Mouse (Mus musculus): ENCODE data around the gene Olfr1191-ps1. TPM values are rescaled to one million over a fixed set of nuclear protein-coding genes. Genes with fewer than 3 reads are reported as not detected.

Gene Olfr1191-ps1
- not detected for polyA plus RNA-seq (2014; fragmentation: Illumina TruSeq; extraction: RNeasy Lipid Tissue Mini Kit (QIAGEN cat#74804); ENCODE audit: low read depth, low replicate concordance)

GRCm38 (mm10) chr2:88640242-88640641 is at the start of gene Olfr1191-ps1:
TSS of gene Olfr1191-ps1 (plus strand) at chr2:88640542.

DNA sequence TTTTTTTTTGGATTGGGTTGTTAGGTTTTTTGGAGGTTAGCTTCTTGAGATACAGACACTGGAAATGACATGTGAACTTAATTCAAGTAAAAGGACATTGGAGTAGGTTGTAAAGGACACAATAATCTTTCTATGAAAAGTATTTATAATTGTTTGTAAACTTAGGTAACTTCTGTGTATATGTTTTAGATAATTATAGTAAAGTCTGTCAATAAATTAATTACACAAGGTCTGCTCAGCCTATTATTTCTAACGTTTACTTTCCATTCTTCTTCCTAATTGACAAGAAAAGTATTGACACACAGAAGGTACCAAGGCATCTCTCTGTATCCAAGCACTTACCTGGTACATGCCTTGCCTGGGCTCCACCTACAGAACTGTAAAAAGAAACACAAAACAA is 7.9 kb downstream of the Olfr1191-ps1 start, which contains the start of gene Olfr1192-ps1:
TSS of gene Olfr1192-ps1 (plus strand) at position 301 of the 400 bp plus-strand sequence.

DNA sequence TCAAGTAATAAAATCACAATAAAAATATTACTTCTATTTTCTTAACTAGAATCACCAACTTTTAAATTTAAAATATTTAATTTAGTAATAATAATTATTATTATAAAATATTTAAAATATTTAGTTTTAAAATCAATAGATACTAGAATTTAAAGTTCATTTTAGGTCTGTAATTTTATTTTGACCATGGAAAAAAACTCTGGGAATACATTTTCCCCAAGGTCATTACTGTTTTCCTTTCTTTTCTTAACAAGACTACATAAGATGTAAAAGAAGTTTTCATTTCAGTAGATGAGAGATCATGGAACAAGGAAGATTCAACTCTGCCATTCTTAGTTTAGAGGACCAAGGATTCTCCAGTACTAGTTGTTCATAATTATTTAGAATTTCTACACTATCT is 35.0 kb downstream of the Olfr1191-ps1 start, which contains the start of gene Olfr1193:
TSS of gene Olfr1193 (plus strand) at position 301 of the 400 bp plus-strand sequence.

GRCm38 (mm10) chr2:88689087-88689486 is 48.7 kb downstream of the Olfr1191-ps1 start, which contains the start of gene Olfr1195:
TSS of gene Olfr1195 (minus strand) at chr2:88689187.

Other genes with a start within 250 kb of the Olfr1191-ps1 start
- gene Olfr1179, start 234.1 kb upstream of the Olfr1191-ps1 start, polyA plus RNA-seq (2014; fragmentation: Illumina TruSeq; extraction: RNeasy Lipid Tissue Mini Kit (QIAGEN cat#74804); ENCODE audit: low read depth, low replicate concordance) = not detected
- gene Olfr1180, start 221.4 kb upstream of the Olfr1191-ps1 start, polyA plus RNA-seq (2014; fragmentation: Illumina TruSeq; extraction: RNeasy Lipid Tissue Mini Kit (QIAGEN cat#74804); ENCODE audit: low read depth, low replicate concordance) = not detected
- gene Olfr1181, start 214.4 kb upstream of the Olfr1191-ps1 start, polyA plus RNA-seq (2014; fragmentation: Illumina TruSeq; extraction: RNeasy Lipid Tissue Mini Kit (QIAGEN cat#74804); ENCODE audit: low read depth, low replicate concordance) = not detected
- gene Gm13757, start 191.4 kb upstream of the Olfr1191-ps1 start, polyA plus RNA-seq (2014; fragmentation: Illumina TruSeq; extraction: RNeasy Lipid Tissue Mini Kit (QIAGEN cat#74804); ENCODE audit: low read depth, low replicate concordance) = not detected
- gene Olfr1183, start 185.7 kb upstream of the Olfr1191-ps1 start, polyA plus RNA-seq (2014; fragmentation: Illumina TruSeq; extraction: RNeasy Lipid Tissue Mini Kit (QIAGEN cat#74804); ENCODE audit: low read depth, low replicate concordance) = not detected
- gene Olfr1184, start 156.9 kb upstream of the Olfr1191-ps1 start, polyA plus RNA-seq (2014; fragmentation: Illumina TruSeq; extraction: RNeasy Lipid Tissue Mini Kit (QIAGEN cat#74804); ENCODE audit: low read depth, low replicate concordance) = not detected
- gene Olfr1185-ps1, start 147.2 kb upstream of the Olfr1191-ps1 start, polyA plus RNA-seq (2014; fragmentation: Illumina TruSeq; extraction: RNeasy Lipid Tissue Mini Kit (QIAGEN cat#74804); ENCODE audit: low read depth, low replicate concordance) = not detected
- gene Olfr1186, start 122.0 kb upstream of the Olfr1191-ps1 start, polyA plus RNA-seq (2014; fragmentation: Illumina TruSeq; extraction: RNeasy Lipid Tissue Mini Kit (QIAGEN cat#74804); ENCODE audit: low read depth, low replicate concordance) = not detected
- not detected for gene Olfr1188, start 83.6 kb upstream of the Olfr1191-ps1 start, polyA plus RNA-seq (2014; fragmentation: Illumina TruSeq; extraction: RNeasy Lipid Tissue Mini Kit (QIAGEN cat#74804); ENCODE audit: low read depth, low replicate concordance)
- gene Olfr1189, start 54.1 kb upstream of the Olfr1191-ps1 start, polyA plus RNA-seq (2014; fragmentation: Illumina TruSeq; extraction: RNeasy Lipid Tissue Mini Kit (QIAGEN cat#74804); ENCODE audit: low read depth, low replicate concordance) = not detected
- gene Olfr1192-ps1, start 8.0 kb downstream of the Olfr1191-ps1 start, polyA plus RNA-seq (2014; fragmentation: Illumina TruSeq; extraction: RNeasy Lipid Tissue Mini Kit (QIAGEN cat#74804); ENCODE audit: low read depth, low replicate concordance) = not detected
- gene Olfr1193, start 35.1 kb downstream of the Olfr1191-ps1 start, polyA plus RNA-seq (2014; fragmentation: Illumina TruSeq; extraction: RNeasy Lipid Tissue Mini Kit (QIAGEN cat#74804); ENCODE audit: low read depth, low replicate concordance) = not detected
- gene Olfr1195, start 48.6 kb downstream of the Olfr1191-ps1 start, polyA plus RNA-seq (2014; fragmentation: Illumina TruSeq; extraction: RNeasy Lipid Tissue Mini Kit (QIAGEN cat#74804); ENCODE audit: low read depth, low replicate concordance) = not detected
- gene Olfr1196, start 64.1 kb downstream of the Olfr1191-ps1 start, polyA plus RNA-seq (2014; fragmentation: Illumina TruSeq; extraction: RNeasy Lipid Tissue Mini Kit (QIAGEN cat#74804); ENCODE audit: low read depth, low replicate concordance) = not detected
- not detected for gene Olfr1197, start 91.8 kb downstream of the Olfr1191-ps1 start, polyA plus RNA-seq (2014; fragmentation: Illumina TruSeq; extraction: RNeasy Lipid Tissue Mini Kit (QIAGEN cat#74804); ENCODE audit: low read depth, low replicate concordance)
- gene Olfr1198, start 110.8 kb downstream of the Olfr1191-ps1 start, polyA plus RNA-seq (2014; fragmentation: Illumina TruSeq; extraction: RNeasy Lipid Tissue Mini Kit (QIAGEN cat#74804); ENCODE audit: low read depth, low replicate concordance) = not detected
- not detected for gene Olfr1199, start 119.9 kb downstream of the Olfr1191-ps1 start, polyA plus RNA-seq (2014; fragmentation: Illumina TruSeq; extraction: RNeasy Lipid Tissue Mini Kit (QIAGEN cat#74804); ENCODE audit: low read depth, low replicate concordance)
- not detected for gene Olfr1200, start 129.9 kb downstream of the Olfr1191-ps1 start, polyA plus RNA-seq (2014; fragmentation: Illumina TruSeq; extraction: RNeasy Lipid Tissue Mini Kit (QIAGEN cat#74804); ENCODE audit: low read depth, low replicate concordance)
- not detected for gene Olfr1201, start 152.5 kb downstream of the Olfr1191-ps1 start, polyA plus RNA-seq (2014; fragmentation: Illumina TruSeq; extraction: RNeasy Lipid Tissue Mini Kit (QIAGEN cat#74804); ENCODE audit: low read depth, low replicate concordance)
- not detected for gene Olfr1202, start 174.0 kb downstream of the Olfr1191-ps1 start, polyA plus RNA-seq (2014; fragmentation: Illumina TruSeq; extraction: RNeasy Lipid Tissue Mini Kit (QIAGEN cat#74804); ENCODE audit: low read depth, low replicate concordance)
- gene Olfr1205, start 189.2 kb downstream of the Olfr1191-ps1 start, polyA plus RNA-seq (2014; fragmentation: Illumina TruSeq; extraction: RNeasy Lipid Tissue Mini Kit (QIAGEN cat#74804); ENCODE audit: low read depth, low replicate concordance) = not detected
- not detected for gene Olfr1204, start 208.8 kb downstream of the Olfr1191-ps1 start, polyA plus RNA-seq (2014; fragmentation: Illumina TruSeq; extraction: RNeasy Lipid Tissue Mini Kit (QIAGEN cat#74804); ENCODE audit: low read depth, low replicate concordance)
- gene Olfr1206, start 222.7 kb downstream of the Olfr1191-ps1 start, polyA plus RNA-seq (2014; fragmentation: Illumina TruSeq; extraction: RNeasy Lipid Tissue Mini Kit (QIAGEN cat#74804); ENCODE audit: low read depth, low replicate concordance) = not detected

Measured in kidney, adult 10 weeks (tissue).